Mouse (Mus musculus): ENCODE measurements around the gene Pabpn1. TPM values are rescaled to one million over a fixed set of nuclear protein-coding genes. Genes with fewer than 3 reads are reported as not detected.
A peak's percentile ranks its signal among the peaks of the same experiment; 100 is the strongest.

The Pabpn1 gene
- total RNA-seq (2021), result 100 to 1,000 TPM; 167 to 173 TPM
- long read RNA-seq, experiment 1, transcript Pabpn1-202 (6 exons, 1,761 nt), result minor isoform, 39 of 196 reads
- long read RNA-seq, experiment 1, transcript Pabpn1-201 (7 exons, 1,030 nt), result major isoform, 113 of 196 reads
- long read RNA-seq, experiment 1, partial matches to known transcripts, result 2 of 196 reads
- long read RNA-seq, experiment 1, other reads (novel, unspliced or antisense), result 37 of 196 reads
- long read RNA-seq, experiment 2, transcript Pabpn1-202 (6 exons, 1,761 nt), result minor isoform, 16 of 67 reads
- long read RNA-seq, experiment 2, transcript Pabpn1-201 (7 exons, 1,030 nt), result major isoform, 43 of 67 reads
- long read RNA-seq, experiment 2, partial matches to known transcripts, result 4 of 67 reads
- long read RNA-seq, experiment 2, other reads (novel, unspliced or antisense), result 2 of 67 reads

DNA sequence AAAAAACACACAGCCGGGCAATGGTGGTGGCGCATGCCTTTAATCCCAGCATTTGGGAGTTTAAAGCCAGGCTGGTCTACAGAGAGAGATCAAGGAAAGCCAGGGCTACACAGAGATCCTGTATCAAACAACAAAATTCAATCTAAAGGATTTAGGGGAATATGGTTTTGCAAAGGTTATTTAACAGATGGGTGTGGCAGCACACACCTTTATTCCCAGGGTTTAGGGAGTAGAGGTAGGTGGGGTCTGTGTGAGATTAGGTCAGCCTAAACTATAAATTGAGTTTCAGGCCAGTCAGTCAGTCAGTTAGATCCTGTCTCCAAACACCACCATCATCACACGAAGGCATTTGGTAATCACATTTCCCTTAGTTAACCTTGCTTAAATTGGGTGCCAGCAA, at the start of gene Pabpn1:
Pabpn1 (plus strand) TSS at position 301 of the 400 bp plus-strand sequence.
- DNase-seq, result no peak

DNA sequence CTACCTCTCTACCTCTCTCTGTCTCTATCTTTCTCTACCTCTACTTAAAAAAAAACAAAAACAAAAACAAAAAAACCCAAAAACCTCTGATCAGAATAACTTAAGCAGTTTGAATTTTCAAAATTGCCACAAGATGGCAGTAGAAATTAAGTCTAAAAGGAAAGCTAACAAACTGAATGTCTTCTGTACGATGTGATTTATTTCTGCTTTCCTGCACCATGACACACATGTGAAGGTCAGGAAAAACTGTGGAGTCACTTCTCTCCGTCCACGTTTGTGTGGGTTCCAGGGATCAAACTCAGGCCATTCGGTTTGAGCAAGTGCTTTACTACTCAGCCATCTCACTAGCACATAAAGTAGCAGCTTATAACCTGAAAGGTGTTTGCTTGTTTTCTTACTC, 48.8 kb upstream of the Pabpn1 start:
- peak; percentile 21 to 51 for DNase-seq

DNA sequence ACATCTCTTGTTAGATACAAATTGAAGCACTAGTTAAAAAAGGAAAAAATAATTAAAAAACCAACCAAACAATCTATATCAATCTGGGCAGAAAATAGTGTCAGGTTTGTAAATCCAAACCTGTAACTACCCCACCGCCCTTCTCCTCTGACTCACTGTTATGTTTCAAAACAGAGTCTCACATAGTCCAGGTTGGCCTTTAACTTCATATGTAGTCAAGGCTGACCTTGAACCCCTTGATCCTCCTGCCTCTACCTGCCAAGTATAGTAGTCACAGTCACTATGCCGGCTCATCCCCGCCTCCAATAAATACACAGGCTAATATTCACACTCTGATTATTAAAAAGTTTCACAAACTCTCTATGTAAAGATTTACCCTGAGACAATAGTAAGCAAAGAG, 36.6 kb upstream of the Pabpn1 start:
- DNase-seq, result no peak

DNA sequence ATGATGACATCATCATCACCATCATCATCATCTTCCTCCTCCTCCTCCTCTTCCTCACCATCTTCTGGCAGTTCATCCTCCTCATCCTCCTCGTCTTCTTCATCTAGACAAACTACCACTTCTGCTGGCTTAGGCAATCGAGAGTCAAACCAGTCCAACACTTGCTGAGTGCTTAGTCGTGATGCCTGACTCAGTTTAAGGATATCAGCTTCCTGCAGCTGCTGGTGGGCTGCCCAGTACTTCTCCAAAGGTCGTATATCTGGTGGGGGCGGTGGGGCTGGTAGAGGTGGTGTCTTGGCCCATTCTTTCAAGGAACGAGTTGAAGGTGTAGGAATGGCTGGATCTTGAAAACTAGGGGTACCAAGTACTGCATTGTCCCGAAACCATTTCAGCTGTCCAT, 35.6 kb upstream of the Pabpn1 start:
- no peak for DNase-seq

DNA sequence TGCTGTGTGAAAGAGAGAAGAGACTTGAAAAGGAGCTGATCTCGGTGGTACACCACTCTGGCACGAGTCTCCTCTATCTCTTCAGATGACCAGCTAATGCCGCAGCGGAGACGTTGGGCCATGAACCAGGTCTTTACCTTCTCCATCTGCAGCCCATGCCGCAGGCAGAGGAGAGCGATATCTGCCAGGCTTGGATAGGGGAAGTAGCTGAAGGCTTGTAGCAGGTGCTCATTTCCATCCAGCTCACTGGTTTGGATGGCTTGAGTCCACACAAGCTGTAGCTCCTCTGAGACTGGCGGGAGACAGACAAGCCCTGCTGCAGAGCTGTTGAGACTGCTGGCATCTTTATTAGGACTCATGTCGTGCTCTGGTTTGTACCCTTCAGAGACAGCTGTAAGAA, 34.4 kb upstream of the Pabpn1 start:
- DNase-seq, result no peak

DNA sequence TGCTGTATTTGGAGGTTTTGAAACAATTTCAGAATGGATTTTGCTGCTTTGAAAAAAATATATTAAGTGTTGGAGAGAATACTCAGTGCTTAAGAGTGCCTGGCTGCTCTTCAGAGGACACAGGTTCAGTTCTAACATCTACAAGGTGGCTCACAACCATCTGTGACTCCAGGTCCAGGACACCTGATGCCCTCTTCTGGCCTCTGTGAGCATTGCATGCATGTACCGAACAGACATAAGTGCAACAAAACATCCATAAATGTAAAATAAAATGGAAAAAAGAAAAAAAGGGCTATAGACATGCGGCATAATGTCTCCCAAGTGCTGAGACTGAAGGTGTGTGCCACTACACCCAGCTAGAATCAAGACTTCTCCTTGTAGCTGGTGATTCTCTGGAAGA, 31.8 kb upstream of the Pabpn1 start:
- peak; percentile 66 to 75 for DNase-seq

DNA sequence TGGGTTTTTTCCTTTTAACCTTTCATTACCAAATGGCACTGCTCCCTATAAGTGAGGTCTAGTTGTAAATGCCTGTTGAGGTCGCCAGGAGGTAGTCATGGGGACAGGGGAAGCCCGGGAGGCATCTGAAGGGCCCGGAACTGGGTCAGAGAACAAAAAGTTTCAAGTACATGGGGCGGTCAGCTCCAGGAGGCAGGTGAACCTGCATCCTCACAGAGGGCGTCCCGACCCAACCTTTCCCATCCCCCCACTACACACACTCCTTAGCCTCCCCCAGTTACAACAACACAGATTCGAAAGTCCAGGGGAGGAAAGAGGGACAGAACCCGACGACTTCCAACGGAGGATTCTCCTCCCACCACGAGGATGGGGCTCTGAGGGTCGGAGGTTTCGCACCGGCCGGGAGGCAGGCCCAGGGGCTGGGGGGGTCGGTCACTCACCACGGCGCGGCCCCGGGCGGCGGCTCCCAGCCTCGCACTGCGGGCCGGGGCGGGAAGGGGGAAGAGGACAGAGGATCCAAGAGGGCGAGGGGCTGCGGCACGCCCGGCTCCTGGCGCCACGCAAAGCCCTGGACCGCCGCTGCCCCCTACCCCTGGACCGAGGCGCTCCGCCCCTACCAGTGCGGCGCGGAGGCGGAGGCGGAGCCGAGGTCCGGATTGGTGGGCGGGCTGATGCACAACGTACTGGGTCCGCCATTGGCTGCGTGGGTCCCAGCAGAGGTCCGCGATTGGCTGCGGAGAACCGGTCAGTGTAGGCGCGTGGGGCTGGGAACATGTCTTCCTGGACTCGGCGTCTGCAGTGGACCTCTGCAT, 28.6 kb upstream of the Pabpn1 start:
- peak; percentile 96 for DNase-seq

DNA sequence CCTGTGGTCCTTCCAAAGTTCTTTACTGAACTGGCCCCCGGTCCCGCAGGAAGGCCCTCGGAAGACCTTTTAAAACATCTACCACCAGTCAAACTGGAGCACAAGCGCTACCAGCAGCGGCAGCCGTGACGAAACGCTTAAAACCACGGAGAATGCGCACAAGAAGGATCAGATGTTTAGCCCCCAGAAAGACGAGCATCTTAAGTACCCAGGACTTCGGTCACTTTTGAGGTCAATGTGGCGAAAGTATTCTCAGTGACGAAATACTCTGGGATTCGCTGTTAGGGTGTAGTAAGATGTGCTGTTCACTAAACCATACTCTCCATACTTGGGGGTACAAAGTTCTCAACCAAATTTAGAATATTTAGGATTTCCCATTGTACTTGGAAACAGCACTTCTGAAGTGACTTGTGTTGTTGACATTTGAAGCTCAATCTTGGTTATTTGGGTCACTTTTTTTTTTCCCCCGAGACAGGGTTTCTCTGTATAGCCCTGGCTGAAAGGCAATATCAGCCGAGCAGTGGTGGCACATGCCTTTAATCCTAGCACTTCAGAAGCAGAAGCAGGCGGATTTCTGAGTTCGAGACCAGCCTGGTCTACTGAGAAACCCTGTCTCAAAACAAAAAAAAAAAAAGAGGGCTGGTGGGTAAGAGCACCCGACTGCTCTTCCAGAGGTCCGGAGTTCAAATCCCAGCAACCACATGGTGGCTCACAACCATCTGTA, 27.8 kb upstream of the Pabpn1 start:
- no peak for DNase-seq

DNA sequence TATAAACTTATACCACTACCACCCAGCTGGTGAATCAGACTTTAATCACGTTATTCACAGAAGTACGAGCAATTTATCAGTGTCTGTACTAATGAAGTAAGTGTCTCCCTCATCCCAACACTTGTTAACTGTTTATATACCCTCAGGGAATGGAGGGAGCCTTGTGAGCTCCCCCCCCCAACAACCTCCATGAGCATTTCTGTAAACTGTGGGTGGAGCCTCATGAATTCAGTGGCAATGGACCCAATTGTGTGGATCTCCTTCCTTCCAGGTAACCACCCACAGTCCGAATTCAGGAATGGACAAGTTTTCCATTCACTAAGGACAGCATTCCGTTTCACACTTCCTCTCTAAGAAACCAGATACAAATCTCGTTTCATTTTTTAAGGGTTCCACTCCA, 26.7 kb upstream of the Pabpn1 start:
- no peak for DNase-seq

DNA sequence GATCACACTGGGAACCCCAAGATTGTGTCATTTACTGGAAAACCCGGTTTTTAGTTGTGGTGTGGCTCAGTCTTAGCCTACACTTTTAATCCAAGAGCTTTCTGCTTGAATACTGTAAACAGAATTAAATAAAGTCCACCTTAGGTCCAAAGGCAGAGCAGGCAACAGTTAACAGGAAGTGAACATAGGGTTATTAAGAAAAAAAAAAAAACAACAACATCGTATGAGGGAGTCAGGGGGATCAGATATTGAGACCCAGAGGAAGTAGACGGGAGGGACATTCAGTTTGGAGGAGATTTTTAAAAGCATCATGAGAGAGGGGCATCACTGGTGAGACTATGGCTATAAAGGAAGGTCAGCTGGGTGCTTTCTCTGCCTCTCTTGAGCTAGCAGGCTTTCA, 26.0 kb upstream of the Pabpn1 start:
- no peak for DNase-seq

DNA sequence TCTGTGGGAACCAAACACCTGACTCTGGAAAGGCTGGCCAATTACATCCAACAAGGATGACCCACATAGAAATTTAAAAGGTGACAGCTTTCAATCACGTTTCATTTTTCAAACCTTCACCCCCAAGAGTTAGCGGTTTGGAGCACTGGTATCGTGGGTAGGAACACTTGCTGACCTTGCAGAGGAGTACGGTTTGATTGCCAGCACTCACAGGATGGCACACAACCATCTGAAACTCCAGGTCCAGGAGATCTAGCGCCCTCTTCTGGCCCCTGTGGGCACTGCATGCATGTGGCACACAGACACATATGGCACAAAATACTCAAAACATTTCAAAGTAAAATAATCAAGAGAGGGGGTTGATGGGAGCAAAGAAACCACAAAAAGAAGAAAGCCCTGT, 25.4 kb upstream of the Pabpn1 start:
- DNase-seq, result peak in 1 of 2 experiments; percentile 27

DNA sequence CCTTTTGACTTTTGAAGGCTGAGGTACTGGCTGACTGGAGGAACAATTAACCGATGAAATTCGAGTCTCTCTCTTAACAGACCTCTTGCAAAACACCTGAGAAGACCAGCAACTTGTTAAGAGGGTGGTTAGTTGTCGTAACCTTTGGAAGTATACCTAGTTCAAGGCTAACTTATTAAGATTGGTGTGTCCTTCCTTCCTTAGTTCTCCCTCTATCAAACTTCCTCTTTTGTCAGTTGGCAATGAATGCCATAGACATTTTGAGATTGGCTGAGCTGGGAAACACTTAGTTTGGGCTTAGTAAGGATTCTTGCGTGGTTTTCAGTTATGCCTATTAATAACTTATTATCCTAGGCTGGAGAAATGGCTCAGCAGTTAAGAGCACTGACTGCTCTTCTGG, 24.3 kb upstream of the Pabpn1 start:
- no peak for DNase-seq

DNA sequence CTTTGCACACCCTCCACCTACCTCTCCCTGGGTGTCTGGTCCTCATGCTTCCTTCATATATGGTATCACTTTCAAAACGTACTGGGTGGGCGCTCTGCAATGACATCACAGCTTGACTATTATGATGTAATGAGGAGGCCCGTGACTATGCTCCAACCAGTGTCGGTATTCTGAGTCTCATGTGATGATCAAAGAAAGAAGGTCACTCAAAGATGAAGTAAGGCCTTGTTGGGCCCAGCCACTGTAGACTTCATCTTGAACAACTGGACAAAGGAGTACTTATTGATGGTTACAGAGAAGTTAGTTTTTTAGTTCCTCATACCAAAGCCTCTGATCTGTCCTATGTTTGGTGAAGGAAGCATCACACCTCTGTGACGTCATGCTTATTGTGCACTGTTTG, 21.4 kb upstream of the Pabpn1 start, which contains the start of gene Homez:
Homez (minus strand) TSS at position 101 of the 400 bp plus-strand sequence.
- no peak for DNase-seq

DNA sequence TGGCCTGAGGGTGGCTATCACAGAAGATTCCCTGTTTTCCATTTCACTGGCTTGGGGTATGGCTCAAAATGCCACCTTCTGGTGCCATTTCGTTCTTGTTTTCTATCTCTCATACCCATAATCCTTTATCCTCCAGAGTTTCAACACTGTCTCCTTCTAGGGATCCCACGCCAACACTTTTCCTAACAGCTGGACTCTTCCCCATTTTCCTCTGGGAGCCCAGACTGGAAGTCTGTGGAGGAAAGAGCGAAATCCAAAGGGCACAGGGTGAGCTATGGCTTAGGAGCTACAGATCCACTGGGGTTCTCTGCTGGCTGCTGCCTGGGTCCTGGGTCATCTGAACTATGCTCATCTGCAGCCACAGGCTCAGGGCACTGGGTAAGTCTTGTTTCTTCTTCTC, 18.1 kb upstream of the Pabpn1 start:
- no peak for DNase-seq

DNA sequence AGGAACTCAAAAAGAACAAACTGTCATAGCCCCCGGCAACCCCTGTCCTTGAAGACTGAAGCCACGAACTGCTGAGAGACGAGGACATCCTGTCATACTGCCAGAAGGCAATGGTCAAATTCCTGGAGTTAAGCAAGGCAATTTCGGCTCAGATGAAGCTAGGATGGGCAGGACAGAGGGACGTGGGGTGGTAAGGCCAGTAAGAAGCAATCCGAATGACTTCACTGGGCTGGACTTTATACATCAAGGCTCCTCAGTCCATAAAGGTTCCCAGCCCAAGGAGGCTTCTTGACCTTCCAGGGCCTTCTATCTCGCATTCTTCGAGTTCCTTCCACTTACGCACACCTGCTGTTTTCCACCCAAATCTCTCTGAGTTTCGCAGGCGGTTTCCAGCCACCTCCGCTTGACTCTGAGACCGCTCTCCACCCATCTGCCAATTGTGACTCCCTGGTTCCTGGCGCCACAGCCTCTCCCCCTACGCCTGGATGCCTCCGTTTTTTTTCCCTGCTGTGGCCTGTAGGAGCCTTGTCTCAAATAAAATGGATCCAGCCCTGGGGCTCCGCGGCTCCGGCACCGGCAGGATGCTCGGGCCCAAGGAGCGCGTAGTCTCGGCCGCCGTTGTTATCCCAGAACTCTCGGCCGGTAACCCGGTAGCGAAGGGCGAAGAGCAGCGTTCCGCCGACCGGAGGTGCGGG, 16.3 kb upstream of the Pabpn1 start:
- DNase-seq, result no peak

DNA sequence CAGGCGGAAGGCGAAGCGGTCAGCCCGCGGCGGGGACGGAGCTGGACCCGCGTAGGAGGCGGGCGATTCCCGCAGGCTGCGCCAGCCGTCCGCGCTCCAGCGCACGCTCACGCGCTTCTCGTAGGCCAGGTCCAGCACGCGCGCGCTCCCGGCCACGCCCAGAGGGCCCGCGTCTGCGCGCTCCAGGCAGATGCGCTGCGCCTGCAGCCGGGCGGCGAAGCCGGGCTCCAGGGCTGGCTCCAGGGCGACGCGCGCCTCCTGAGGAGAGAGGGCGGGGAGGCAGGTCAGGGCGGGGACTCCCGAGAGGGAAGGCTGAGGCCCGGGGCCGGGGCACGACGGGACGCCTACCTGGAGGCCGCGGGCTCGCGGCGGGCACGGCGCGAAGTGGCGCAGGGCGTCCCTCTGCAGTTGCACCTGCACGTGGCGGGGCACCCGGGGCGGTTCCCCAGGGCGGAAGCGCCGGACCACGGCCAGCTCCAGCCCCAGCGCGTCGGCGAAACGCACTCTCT, 15.7 kb upstream of the Pabpn1 start:
- DNase-seq, result peak; percentile 95 to 97

DNA sequence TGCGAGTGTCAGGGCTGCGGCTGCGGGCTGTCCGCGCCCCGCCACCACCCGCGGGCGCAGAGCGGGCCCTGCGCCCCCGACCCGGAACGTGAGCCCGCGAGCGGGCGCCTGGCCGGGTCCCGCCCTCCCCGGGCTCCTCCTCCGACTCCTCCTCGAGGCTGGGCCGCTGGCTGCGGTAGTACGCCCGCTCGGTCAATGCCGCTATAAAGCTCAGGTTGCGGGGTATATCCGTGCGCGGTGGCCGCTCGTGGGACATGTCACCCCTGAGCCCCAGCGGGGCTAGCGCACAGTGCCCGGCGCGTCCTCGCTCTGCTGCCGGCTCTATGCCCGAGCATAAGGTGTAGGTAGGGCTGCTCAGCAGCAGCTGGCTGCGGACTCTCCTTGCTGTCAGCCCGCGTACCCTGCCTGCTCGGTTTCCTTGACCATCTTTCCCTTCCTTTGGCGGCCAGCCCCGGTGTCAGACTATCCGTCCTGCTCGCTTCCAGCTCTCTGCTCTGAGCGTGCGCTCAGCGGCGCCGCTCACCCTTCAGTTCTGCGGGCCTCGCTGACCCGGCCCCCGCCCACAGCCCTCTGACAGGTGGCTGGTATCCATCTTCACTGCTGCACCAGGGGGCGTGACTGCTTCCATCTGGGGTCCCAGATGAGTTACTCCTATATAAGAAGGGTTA, 15.1 kb upstream of the Pabpn1 start, which contains the start of gene Ppp1r3e:
Ppp1r3e (minus strand) TSS at position 503 of the 668 bp plus-strand sequence.
- peak; percentile 85 to 91 for DNase-seq

DNA sequence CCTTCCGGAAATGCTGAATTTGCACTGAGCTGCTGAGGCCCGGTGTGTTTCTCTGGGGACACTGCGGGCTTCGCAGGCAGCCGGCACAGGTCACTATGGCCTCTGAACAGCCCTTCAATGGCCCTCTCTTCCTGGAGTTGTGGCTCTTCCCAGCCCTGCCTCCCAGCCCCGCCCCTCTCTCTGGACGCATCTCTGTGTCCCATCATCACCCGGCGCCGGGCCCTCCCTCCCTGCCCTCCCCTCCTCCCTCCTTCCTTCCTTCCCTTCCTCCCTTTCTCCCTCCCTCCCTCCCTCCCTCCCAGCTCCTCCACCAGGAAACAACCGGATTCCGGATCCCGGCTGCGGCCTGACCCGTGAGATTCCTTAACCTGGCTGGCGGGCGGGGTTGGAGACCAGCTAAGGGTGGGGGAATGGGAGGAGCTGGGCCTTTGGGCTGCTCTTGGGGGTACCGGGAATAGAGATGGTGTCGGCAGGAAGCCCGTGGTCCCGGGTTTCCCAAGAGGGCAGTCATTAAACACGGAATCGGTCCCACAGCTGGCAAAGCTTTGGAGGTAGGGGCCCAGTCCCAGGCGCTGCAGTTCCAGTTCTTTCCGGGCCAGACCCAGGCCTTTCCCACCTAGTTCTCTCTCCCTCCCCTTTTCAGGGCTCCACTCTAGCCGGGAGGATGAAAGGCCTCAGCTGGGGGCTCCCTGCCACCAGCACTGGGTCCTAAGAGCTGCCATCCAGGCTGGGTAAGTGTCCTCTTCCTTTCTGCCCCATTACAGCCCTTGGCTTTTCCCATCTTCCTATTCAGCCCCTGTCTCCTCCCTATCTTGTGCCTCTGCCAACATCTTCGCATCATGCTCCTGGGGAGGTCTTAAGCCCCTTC, 8.9 kb upstream of the Pabpn1 start, which contains the start of the genes Bcl2l2 and Gm20521:
Bcl2l2 (plus strand) TSS at position 224 of the 868 bp plus-strand sequence.
Gm20521 (plus strand) TSS at position 288 of the 868 bp plus-strand sequence.
- peak; percentile 89 to 94 for DNase-seq

DNA sequence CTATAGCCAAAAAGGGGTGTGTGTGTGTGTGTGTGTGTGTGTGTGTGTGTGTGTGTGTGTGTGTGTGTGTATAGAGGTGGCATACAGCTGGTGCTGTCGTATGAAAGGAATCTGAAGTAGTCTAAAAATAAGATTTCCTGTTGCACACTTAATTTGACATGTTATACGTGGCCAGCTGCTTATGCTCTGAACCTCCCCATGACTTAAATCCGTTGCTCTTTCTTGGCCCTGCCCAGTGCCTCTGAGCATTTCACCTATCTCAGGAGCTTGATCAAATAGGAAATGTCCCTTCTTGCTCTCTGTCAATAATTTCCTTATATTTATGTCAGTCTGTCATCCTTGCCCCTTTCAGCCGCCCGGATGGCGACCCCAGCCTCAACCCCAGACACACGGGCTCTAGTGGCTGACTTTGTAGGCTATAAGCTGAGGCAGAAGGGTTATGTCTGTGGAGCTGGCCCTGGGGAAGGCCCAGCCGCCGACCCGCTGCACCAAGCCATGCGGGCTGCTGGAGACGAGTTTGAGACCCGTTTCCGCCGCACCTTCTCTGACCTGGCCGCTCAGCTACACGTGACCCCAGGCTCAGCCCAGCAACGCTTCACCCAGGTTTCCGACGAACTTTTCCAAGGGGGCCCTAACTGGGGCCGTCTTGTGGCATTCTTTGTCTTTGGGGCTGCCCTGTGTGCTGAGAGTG, 8.1 kb upstream of the Pabpn1 start:
- DNase-seq, result no peak

Data from adrenal gland, postnatal 36 days (tissue).